Mouse (Mus musculus): ENCODE measurements around the gene Caskin1. TPM values are rescaled to one million over a fixed set of nuclear protein-coding genes. Genes with fewer than 3 reads are reported as not detected.

The Caskin1 gene
- polyA plus RNA-seq, 1 experiment: not detected

- Histone ChIP-seq H3K27ac (replicated peaks; ENCODE audit: low read depth, low read length) (no peak overlapping the region), H3K4me1 (ENCODE audit: control insufficient read depth, insufficient read depth, insufficient read length, low read length) (peaks cover 15% of the 10 kb centered on the region; the same call in 1 of the 2 replicates), H3K4me3 (ENCODE audit: insufficient read depth, low read depth, low read length) (no peak overlapping the region)
Measured at GRCm38 (mm10) chr17:24529883-24530282, 41.5 kb downstream of the Caskin1 start.

- Histone ChIP-seq H3K4me3 (ENCODE audit: insufficient read depth, low read depth, low read length) (no peak overlapping the region), H3K4me1 (ENCODE audit: control insufficient read depth, insufficient read depth, insufficient read length, low read length) (peaks cover 13% of the 10 kb centered on the region; the same call in 1 of the 2 replicates), H3K27ac (replicated peaks; ENCODE audit: low read depth, low read length) (no peak overlapping the region)
Measured at GRCm38 (mm10) chr17:24530361-24531050, 42.1 kb downstream of the Caskin1 start.

- H3K4me1 ChIP-seq (ENCODE audit: control insufficient read depth, insufficient read depth, insufficient read length, low read length): peaks cover 11% of the 10 kb centered on the region; the same call in 1 of the 2 replicates
- H3K27ac ChIP-seq (replicated peaks; ENCODE audit: low read depth, low read length): no peak overlapping the region
- H3K4me3 ChIP-seq (ENCODE audit: insufficient read depth, low read depth, low read length): no peak overlapping the region
Measured at GRCm38 (mm10) chr17:24531064-24531463, 42.7 kb downstream of the Caskin1 start.

- Histone ChIP-seq H3K4me3 (ENCODE audit: insufficient read depth, low read depth, low read length) (no peak overlapping the region), H3K27ac (replicated peaks; ENCODE audit: low read depth, low read length) (no peak overlapping the region), H3K4me1 (ENCODE audit: control insufficient read depth, insufficient read depth, insufficient read length, low read length) (peaks cover 9% of the 10 kb centered on the region; the same call in 1 of the 2 replicates)
Measured at GRCm38 (mm10) chr17:24532045-24532444, 43.6 kb downstream of the Caskin1 start.

- H3K4me1 ChIP-seq (ENCODE audit: control insufficient read depth, insufficient read depth, insufficient read length, low read length): peaks cover 9% of the 10 kb centered on the region; the same call in 1 of the 2 replicates
- peak overlapping the region; percentile 40 for H3K4me3 ChIP-seq (ENCODE audit: insufficient read depth, low read depth, low read length)
- H3K27ac ChIP-seq (replicated peaks; ENCODE audit: low read depth, low read length): no peak overlapping the region
Measured at GRCm38 (mm10) chr17:24533099-24533992, 44.9 kb downstream of the Caskin1 start.

GRCm38 (mm10) chr17:24534160-24534718 lies 45.8 kb downstream of the Caskin1 start, which contains the start of gene Rab26:
Rab26 (minus strand) TSS chr17:24534210.
- no peak within 1 kb of the TSS for H3K27ac ChIP-seq (replicated peaks; ENCODE audit: low read depth, low read length)
- H3K4me1 ChIP-seq (ENCODE audit: control insufficient read depth, insufficient read depth, insufficient read length, low read length): peaks cover 9% of the 10 kb centered on the region; the same call in 1 of the 2 replicates
- peak within 1 kb of the TSS; percentile 40 for H3K4me3 ChIP-seq (ENCODE audit: insufficient read depth, low read depth, low read length)

GRCm38 (mm10) chr17:24535300-24535699 lies 46.9 kb downstream of the Caskin1 start:
- no peak overlapping the region for H3K27ac ChIP-seq (replicated peaks; ENCODE audit: low read depth, low read length)

GRCm38 (mm10) chr17:24537536-24537935 lies 49.1 kb downstream of the Caskin1 start:
- H3K4me1 ChIP-seq (ENCODE audit: control insufficient read depth, insufficient read depth, insufficient read length, low read length): peaks cover 5% of the 10 kb centered on the region; the same call in 1 of the 2 replicates
- no peak overlapping the region for H3K4me3 ChIP-seq (ENCODE audit: insufficient read depth, low read depth, low read length)
- H3K27ac ChIP-seq (replicated peaks; ENCODE audit: low read depth, low read length): no peak overlapping the region

More at GRCm38 (mm10) chr17:24535300-24535699, 46.9 kb downstream of the Caskin1 start:
- Histone ChIP-seq H3K4me1 (ENCODE audit: control insufficient read depth, insufficient read depth, insufficient read length, low read length) (peaks cover 5% of the 10 kb centered on the region; the same call in 1 of the 2 replicates), H3K4me3 (ENCODE audit: insufficient read depth, low read depth, low read length) (no peak overlapping the region)

- H3K4me3 ChIP-seq (ENCODE audit: insufficient read depth, low read depth, low read length): no peak overlapping the region
- H3K4me1 ChIP-seq (ENCODE audit: control insufficient read depth, insufficient read depth, insufficient read length, low read length): no peaks in the 10 kb centered on the region
- H3K27ac ChIP-seq (replicated peaks; ENCODE audit: low read depth, low read length): no peak overlapping the region
Measured at GRCm38 (mm10) chr17:24538950-24539349, 50.5 kb downstream of the Caskin1 start.

GRCm38 (mm10) chr17:24540375-24540774 lies 52.0 kb downstream of the Caskin1 start:
- no peak overlapping the region for H3K27ac ChIP-seq (replicated peaks; ENCODE audit: low read depth, low read length)
- H3K4me1 ChIP-seq (ENCODE audit: control insufficient read depth, insufficient read depth, insufficient read length, low read length): no peaks in the 10 kb centered on the region
- no peak overlapping the region for H3K4me3 ChIP-seq (ENCODE audit: insufficient read depth, low read depth, low read length)

GRCm38 (mm10) chr17:24544613-24545012 lies 56.2 kb downstream of the Caskin1 start:
- no peak overlapping the region for H3K4me3 ChIP-seq (ENCODE audit: insufficient read depth, low read depth, low read length)
- no peak overlapping the region for H3K27ac ChIP-seq (replicated peaks; ENCODE audit: low read depth, low read length)
- H3K4me1 ChIP-seq (ENCODE audit: control insufficient read depth, insufficient read depth, insufficient read length, low read length): no peaks in the 10 kb centered on the region

GRCm38 (mm10) chr17:24545247-24545646 lies 56.8 kb downstream of the Caskin1 start:
- Histone ChIP-seq H3K4me3 (ENCODE audit: insufficient read depth, low read depth, low read length) (no peak overlapping the region), H3K4me1 (ENCODE audit: control insufficient read depth, insufficient read depth, insufficient read length, low read length) (no peaks in the 10 kb centered on the region), H3K27ac (replicated peaks; ENCODE audit: low read depth, low read length) (no peak overlapping the region)

GRCm38 (mm10) chr17:24546234-24546633 lies 57.8 kb downstream of the Caskin1 start:
- Histone ChIP-seq H3K4me3 (ENCODE audit: insufficient read depth, low read depth, low read length) (no peak overlapping the region), H3K27ac (replicated peaks; ENCODE audit: low read depth, low read length) (no peak overlapping the region), H3K4me1 (ENCODE audit: control insufficient read depth, insufficient read depth, insufficient read length, low read length) (no peaks in the 10 kb centered on the region)

- Histone ChIP-seq H3K4me3 (ENCODE audit: insufficient read depth, low read depth, low read length) (peak overlapping the region; percentile 62), H3K27ac (replicated peaks; ENCODE audit: low read depth, low read length) (no peak overlapping the region), H3K4me1 (ENCODE audit: control insufficient read depth, insufficient read depth, insufficient read length, low read length) (0 out of 2 replicates have a peak, but pooled peaks cover 3% of the 10 kb centered on the region)
Measured at GRCm38 (mm10) chr17:24548435-24548834, 60.0 kb downstream of the Caskin1 start.

Measured in brown adipose tissue, adult 24 weeks (tissue).